Mouse (Mus musculus) embryonic fibroblast, embryonic 13.5 days (primary cell): ENCODE measurements around the gene Mtus2.

ENCODE experiments used
- CTCF ChIP-seq: IDR thresholded peaks from 2 replicates; pipeline ENCODE4 v1.5.1; 2011; ENCODE audit warnings: mild to moderate bottlenecking, control low read depth, low read length, moderate library complexity, borderline replicate concordance; ENCODE audit not compliant: insufficient read depth
- POLR2A ChIP-seq: IDR thresholded peaks from 2 replicates; pipeline ENCODE4 v1.6.1; 2011; ENCODE audit warnings: low read depth, mild to moderate bottlenecking, control low read depth, low read length, moderate library complexity

DNA sequence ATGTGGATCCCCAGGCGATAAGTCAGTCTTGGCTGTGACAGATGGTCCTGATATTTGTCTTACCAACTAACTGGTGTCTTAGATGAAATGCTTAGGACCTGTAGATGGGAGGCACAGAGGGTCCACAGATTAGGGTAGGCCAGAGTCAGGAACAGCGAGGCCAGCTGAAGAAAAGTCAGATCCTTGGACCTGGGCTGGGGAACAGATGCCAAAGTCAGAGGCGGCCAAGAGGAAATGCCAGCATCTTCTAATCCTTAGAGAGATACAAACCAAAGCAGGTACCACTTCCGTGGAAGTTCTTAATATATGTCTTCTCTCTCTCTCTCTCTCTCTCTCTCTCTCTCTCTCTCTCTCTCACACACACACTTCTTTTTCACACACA is 96.5 kb downstream of the Mtus2 start:
- TF ChIP-seq POLR2A, result no peak
- no peak for TF ChIP-seq CTCF
